Mouse (Mus musculus) small intestine, adult 10 weeks (tissue): ENCODE results near the gene Fam174b. TPM values are rescaled to one million over a fixed set of nuclear protein-coding genes. Genes with fewer than 3 reads are reported as not detected.

Experiments used
- polyA plus RNA-seq: library from polyadenylated mRNA; stranded (reverse); fragments of 350-450 nt; fragmentation: Illumina TruSeq; extraction: RNeasy Lipid Tissue Mini Kit (QIAGEN cat#74804); gene quantifications from one replicate; pipeline ENCODE4 v1.2.3, GENCODE M21; 2014; ENCODE audit warnings: low replicate concordance

The Fam174b gene
- 10.7 TPM for polyA plus RNA-seq

DNA sequence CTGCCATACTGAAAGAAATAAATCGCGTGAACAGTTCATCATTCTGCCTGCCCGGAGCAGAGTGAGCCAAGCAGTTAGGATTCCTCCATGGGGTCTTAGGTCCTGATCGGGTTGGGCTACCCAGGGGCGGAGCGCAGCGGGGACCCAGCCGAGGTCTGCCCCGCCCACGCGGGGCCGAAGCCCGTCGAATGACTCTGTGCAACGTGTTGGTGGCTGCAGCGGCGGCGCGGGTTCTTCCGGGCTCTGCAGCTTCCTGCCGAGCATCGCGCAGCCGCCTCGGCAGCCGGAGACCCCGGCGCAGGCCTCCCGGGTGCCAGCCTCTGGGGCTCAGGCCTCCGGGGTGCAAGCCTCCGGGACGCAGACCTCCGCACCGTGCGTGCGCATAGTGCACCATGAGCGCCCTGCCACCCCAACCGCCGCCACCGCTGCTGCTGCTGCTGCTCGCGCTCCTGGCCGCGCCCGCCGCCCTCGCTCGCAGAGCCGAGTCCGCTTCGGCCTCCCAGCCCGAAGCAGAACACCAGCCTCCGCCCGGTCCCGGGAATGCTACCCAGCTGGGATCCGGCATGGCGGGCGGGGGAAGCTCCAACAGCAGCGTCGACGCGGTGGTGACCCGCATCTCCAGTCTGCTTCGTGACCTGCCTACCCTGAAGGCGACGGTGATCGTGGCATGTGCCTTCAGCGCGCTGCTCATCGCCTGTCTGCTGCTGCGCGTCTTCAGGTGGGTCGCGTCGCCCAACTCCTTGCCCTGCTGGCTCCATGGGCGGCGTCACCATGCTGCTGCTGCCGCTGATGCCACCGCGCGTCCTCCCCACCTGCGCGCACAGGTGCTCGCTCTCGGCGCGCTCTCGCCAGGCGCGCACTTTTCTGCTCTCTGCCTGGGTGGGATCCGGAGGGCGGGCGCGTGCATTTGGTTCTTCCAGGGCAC is at the start of gene Fam174b:
Gene Fam174b (plus strand): TSS at position 192 of the 925 bp plus-strand sequence.

Other genes with a start within 250 kb of the Fam174b start
- gene Chd2, start 198.5 kb upstream of the Fam174b start, polyA plus RNA-seq: 34.7 TPM